Mouse (Mus musculus): ENCODE data around the gene Htr2b.

- TF ChIP-seq GATA1 (IDR thresholded peaks at IDR 0.05; ENCODE audit: borderline replicate concordance, low read length) (no peak), FLI1 (IDR thresholded peaks at IDR 0.05; ENCODE audit: low read length) (no peak)
These were observed 23.5 kb upstream of the Htr2b start for GRCm38 (mm10) chr1:86135315-86135714.

Data from megakaryocyte, embryonic 14.5 days (primary cell).